Mouse (Mus musculus): Measurements from ENCODE around the gene Entpd1. TPM values are rescaled to one million over a fixed set of nuclear protein-coding genes. Genes with fewer than 3 reads are reported as not detected.

Gene Entpd1
- polyA plus RNA-seq (2012; rRNA removed): 8.5 and 11.2 TPM in 2 replicates

- Histone ChIP-seq H3K27ac (ENCODE audit: control insufficient read depth, insufficient read depth, low read length) (no peak within 1 kb of the TSS), H3K4me1 (replicated peaks; ENCODE audit: control insufficient read depth, insufficient read depth, low read length) (peaks cover 7% of the 10 kb centered on the region), H3K4me3 (ENCODE audit: control insufficient read depth, insufficient read depth, low read length) (peak within 1 kb of the TSS; percentile 74), H3K27me3 (ENCODE audit: control insufficient read depth, insufficient read depth, low read length) (no peaks in the 10 kb centered on the region), H3K36me3 (ENCODE audit: control insufficient read depth, insufficient read depth, low read length) (no peaks in the 10 kb centered on the region)
- DNase-seq: peak; percentile 93
- no peak for TF ChIP-seq POLR2A (IDR thresholded peaks at IDR 0.05; ENCODE audit: control insufficient read depth, extremely low read depth, insufficient read depth, low read length, poor library complexity)
- TF ChIP-seq CTCF (IDR thresholded peaks at IDR 0.05; ENCODE audit: borderline replicate concordance, control insufficient read depth, extremely low read depth, insufficient read depth, low read length, poor library complexity): peak; percentile 90
- under 1% methylated on average over 45 of the region's 45 CpGs for WGBS
These were observed at the start of gene Entpd1, which contains the start of gene Tctn3 for GRCm38 (mm10) chr19:40611830-40612506. Gene Entpd1 (plus strand): TSS chr19:40612366. Gene Tctn3 (minus strand): TSS chr19:40612233.

- no peak overlapping the region for H3K4me3 ChIP-seq (ENCODE audit: control insufficient read depth, insufficient read depth, low read length)
- H3K4me1 ChIP-seq (replicated peaks; ENCODE audit: control insufficient read depth, insufficient read depth, low read length): no peaks in the 10 kb centered on the region
- H3K36me3 ChIP-seq (ENCODE audit: control insufficient read depth, insufficient read depth, low read length): peaks cover 16% of the 10 kb centered on the region
- no peak for TF ChIP-seq CTCF (IDR thresholded peaks at IDR 0.05; ENCODE audit: borderline replicate concordance, control insufficient read depth, extremely low read depth, insufficient read depth, low read length, poor library complexity)
- no peak for DNase-seq
- H3K27me3 ChIP-seq (ENCODE audit: control insufficient read depth, insufficient read depth, low read length): no peaks in the 10 kb centered on the region
- WGBS: 96% methylated on average over 10 of the region's 10 CpGs
- no peak overlapping the region for H3K27ac ChIP-seq (ENCODE audit: control insufficient read depth, insufficient read depth, low read length)
These were observed 48.1 kb upstream of the Entpd1 start for GRCm38 (mm10) chr19:40563880-40564645.

- WGBS: 95% methylated on average over 3 of the region's 3 CpGs
- Histone ChIP-seq H3K36me3 (ENCODE audit: control insufficient read depth, insufficient read depth, low read length) (peaks cover 24% of the 10 kb centered on the region), H3K27me3 (ENCODE audit: control insufficient read depth, insufficient read depth, low read length) (no peaks in the 10 kb centered on the region), H3K4me1 (replicated peaks; ENCODE audit: control insufficient read depth, insufficient read depth, low read length) (no peaks in the 10 kb centered on the region), H3K27ac (ENCODE audit: control insufficient read depth, insufficient read depth, low read length) (no peak overlapping the region), H3K4me3 (ENCODE audit: control insufficient read depth, insufficient read depth, low read length) (no peak overlapping the region)
- DNase-seq: no peak
- no peak for TF ChIP-seq POLR2A (IDR thresholded peaks at IDR 0.05; ENCODE audit: control insufficient read depth, extremely low read depth, insufficient read depth, low read length, poor library complexity)
- no peak for TF ChIP-seq CTCF (IDR thresholded peaks at IDR 0.05; ENCODE audit: borderline replicate concordance, control insufficient read depth, extremely low read depth, insufficient read depth, low read length, poor library complexity)
These were observed 44.5 kb upstream of the Entpd1 start for GRCm38 (mm10) chr19:40567616-40568015.

GRCm38 (mm10) chr19:40570726-40571125 is 41.4 kb upstream of the Entpd1 start:
- peaks cover 17% of the 10 kb centered on the region for H3K36me3 ChIP-seq (ENCODE audit: control insufficient read depth, insufficient read depth, low read length)
- WGBS: 95% methylated on average over 9 of the region's 9 CpGs
- DNase-seq: no peak
- H3K4me3 ChIP-seq (ENCODE audit: control insufficient read depth, insufficient read depth, low read length): no peak overlapping the region
- H3K27me3 ChIP-seq (ENCODE audit: control insufficient read depth, insufficient read depth, low read length): no peaks in the 10 kb centered on the region
- H3K27ac ChIP-seq (ENCODE audit: control insufficient read depth, insufficient read depth, low read length): no peak overlapping the region
- TF ChIP-seq CTCF (IDR thresholded peaks at IDR 0.05; ENCODE audit: borderline replicate concordance, control insufficient read depth, extremely low read depth, insufficient read depth, low read length, poor library complexity): no peak
- TF ChIP-seq POLR2A (IDR thresholded peaks at IDR 0.05; ENCODE audit: control insufficient read depth, extremely low read depth, insufficient read depth, low read length, poor library complexity): no peak
- H3K4me1 ChIP-seq (replicated peaks; ENCODE audit: control insufficient read depth, insufficient read depth, low read length): no peaks in the 10 kb centered on the region

- no peak overlapping the region for H3K4me3 ChIP-seq (ENCODE audit: control insufficient read depth, insufficient read depth, low read length)
- 92% methylated on average over 5 of the region's 5 CpGs for WGBS
These were observed 36.7 kb upstream of the Entpd1 start for GRCm38 (mm10) chr19:40575438-40575837.

GRCm38 (mm10) chr19:40580902-40581301 is 31.3 kb upstream of the Entpd1 start:
- Histone ChIP-seq H3K27me3 (ENCODE audit: control insufficient read depth, insufficient read depth, low read length) (no peaks in the 10 kb centered on the region), H3K4me1 (replicated peaks; ENCODE audit: control insufficient read depth, insufficient read depth, low read length) (no peaks in the 10 kb centered on the region), H3K27ac (ENCODE audit: control insufficient read depth, insufficient read depth, low read length) (no peak overlapping the region), H3K4me3 (ENCODE audit: control insufficient read depth, insufficient read depth, low read length) (no peak overlapping the region), H3K36me3 (ENCODE audit: control insufficient read depth, insufficient read depth, low read length) (no peaks in the 10 kb centered on the region)
- no peak for DNase-seq
- TF ChIP-seq POLR2A (IDR thresholded peaks at IDR 0.05; ENCODE audit: control insufficient read depth, extremely low read depth, insufficient read depth, low read length, poor library complexity): no peak
- no peak for TF ChIP-seq CTCF (IDR thresholded peaks at IDR 0.05; ENCODE audit: borderline replicate concordance, control insufficient read depth, extremely low read depth, insufficient read depth, low read length, poor library complexity)
- WGBS: 95% methylated on average over 2 of the region's 2 CpGs

More at GRCm38 (mm10) chr19:40575438-40575837, 36.7 kb upstream of the Entpd1 start:
- Histone ChIP-seq H3K36me3 (ENCODE audit: control insufficient read depth, insufficient read depth, low read length) (peaks cover 5% of the 10 kb centered on the region), H3K4me1 (replicated peaks; ENCODE audit: control insufficient read depth, insufficient read depth, low read length) (no peaks in the 10 kb centered on the region), H3K27ac (ENCODE audit: control insufficient read depth, insufficient read depth, low read length) (no peak overlapping the region), H3K27me3 (ENCODE audit: control insufficient read depth, insufficient read depth, low read length) (no peaks in the 10 kb centered on the region)
- no peak for TF ChIP-seq POLR2A (IDR thresholded peaks at IDR 0.05; ENCODE audit: control insufficient read depth, extremely low read depth, insufficient read depth, low read length, poor library complexity)
- no peak for TF ChIP-seq CTCF (IDR thresholded peaks at IDR 0.05; ENCODE audit: borderline replicate concordance, control insufficient read depth, extremely low read depth, insufficient read depth, low read length, poor library complexity)
- DNase-seq: no peak
